Mouse (Mus musculus): ENCODE measurements around the gene Fam205a1.
"Not testable (repeated sequence)": the region's sequence is repeated elsewhere in the genome, so short reads cannot be mapped to it uniquely, and the experiment has no call there.

GRCm38 (mm10) chr4:42863487-42863886 is 9.8 kb upstream of the Fam205a1 start:
- TF ChIP-seq CTCF (IDR thresholded peaks at IDR 0.05; ENCODE audit: control insufficient read depth, insufficient read depth, insufficient replicate concordance, low read depth, low read length); POLR2A (IDR thresholded peaks at IDR 0.05; ENCODE audit: control insufficient read depth, low read depth, low read length): not testable (repeated sequence)

Measured in testis, adult 2 months (tissue).